Mouse (Mus musculus) left cerebral cortex, postnatal 4 days (tissue): ENCODE results near the gene Slit3. TPM values are rescaled to one million over a fixed set of nuclear protein-coding genes. Genes with fewer than 3 reads are reported as not detected.
A peak's percentile ranks its signal among the peaks of the same experiment; 100 is the strongest.

Source experiments
- DNase-seq: peaks from one replicate; pipeline ENCODE4 v3.0.0-alpha.2; 2022
- intact Hi-C: fragments of 180-260 bp; cut with DNase I; formaldehyde crosslinking; loops from one replicate; pipeline ENCODE4 v1.15.1; 2025
- total RNA-seq, 2 experiments: library from RNA; stranded (reverse); gene quantifications; 2 replicates each; pipeline ENCODE4 v1.2.3; 2021

Slit3 gene
- total RNA-seq, 2 experiments from 2014 or later = 21.2 to 29.1 TPM

- DNase-seq = no peak
- intact Hi-C loops = no loop called here
These were observed 316.5 kb downstream of the Slit3 start for GRCm38 (mm10) chr11:35437510-35437909.

GRCm38 (mm10) chr11:35440186-35440585 is 319.2 kb downstream of the Slit3 start:
- intact Hi-C loops = no loop called here
- DNase-seq = peak; percentile 70

GRCm38 (mm10) chr11:35444489-35445100 is 323.6 kb downstream of the Slit3 start:
- DNase-seq = no peak
- intact Hi-C loops = no loop called here

- intact Hi-C loops = no loop called here
- no peak for DNase-seq
These were observed 326.9 kb downstream of the Slit3 start for GRCm38 (mm10) chr11:35447951-35448350.

GRCm38 (mm10) chr11:35449199-35449598 is 328.2 kb downstream of the Slit3 start:
- DNase-seq = no peak
- intact Hi-C loops = no loop called here

- intact Hi-C loops = loop anchor here (2.0 to 10.0 kb wide), 2 partner anchors 213 to 241 kb away; no protein-coding TSS in a partner anchor
- peak; percentile 66 for DNase-seq
These were observed 330.6 kb downstream of the Slit3 start for GRCm38 (mm10) chr11:35451636-35452035.

GRCm38 (mm10) chr11:35452413-35452812 is 331.4 kb downstream of the Slit3 start:
- peak; percentile 62 for DNase-seq
- intact Hi-C loops = loop anchor here (2.0 to 10.0 kb wide), 2 partner anchors 212 to 240 kb away; no protein-coding TSS in a partner anchor

GRCm38 (mm10) chr11:35454191-35454725 is 333.2 kb downstream of the Slit3 start:
- no peak for DNase-seq
- intact Hi-C loops = loop anchor here (10.0 kb wide), 1 partner anchor 211 kb away; no protein-coding TSS in a partner anchor

GRCm38 (mm10) chr11:35454781-35455180 is 333.8 kb downstream of the Slit3 start:
- no peak for DNase-seq
- intact Hi-C loops = loop anchor here (10.0 kb wide), 1 partner anchor 210 kb away; no protein-coding TSS in a partner anchor

GRCm38 (mm10) chr11:35458068-35458467 is 337.0 kb downstream of the Slit3 start:
- DNase-seq = no peak
- intact Hi-C loops = loop anchor here (10.0 kb wide), 1 partner anchor 207 kb away; no protein-coding TSS in a partner anchor

GRCm38 (mm10) chr11:35466701-35467100 is 345.7 kb downstream of the Slit3 start:
- DNase-seq = peak; percentile 40
- intact Hi-C loops = no loop called here

- no peak for DNase-seq
- intact Hi-C loops = no loop called here
These were observed 347.8 kb downstream of the Slit3 start for GRCm38 (mm10) chr11:35468847-35469246.

GRCm38 (mm10) chr11:35469940-35470339 is 348.9 kb downstream of the Slit3 start:
- no peak for DNase-seq
- intact Hi-C loops = no loop called here

GRCm38 (mm10) chr11:35470853-35471252 is 349.8 kb downstream of the Slit3 start:
- intact Hi-C loops = no loop called here
- DNase-seq = no peak

GRCm38 (mm10) chr11:35472842-35473616 is 352.0 kb downstream of the Slit3 start:
- intact Hi-C loops = no loop called here

GRCm38 (mm10) chr11:35473617-35473996 is 352.6 kb downstream of the Slit3 start:
- intact Hi-C loops = no loop called here
- DNase-seq = no peak

More at GRCm38 (mm10) chr11:35472842-35473616, 352.0 kb downstream of the Slit3 start:
- no peak for DNase-seq

GRCm38 (mm10) chr11:35480146-35480545 is 359.1 kb downstream of the Slit3 start:
- DNase-seq = no peak
- intact Hi-C loops = no loop called here

GRCm38 (mm10) chr11:35481611-35482363 is 360.8 kb downstream of the Slit3 start:
- no peak for DNase-seq
- intact Hi-C loops = no loop called here

- intact Hi-C loops = no loop called here
These were observed 366.9 kb downstream of the Slit3 start for GRCm38 (mm10) chr11:35487966-35488365.

GRCm38 (mm10) chr11:35491701-35492100 is 370.7 kb downstream of the Slit3 start:
- intact Hi-C loops = no loop called here
- no peak for DNase-seq

More at GRCm38 (mm10) chr11:35487966-35488365, 366.9 kb downstream of the Slit3 start:
- DNase-seq = no peak

- intact Hi-C loops = no loop called here
These were observed 375.9 kb downstream of the Slit3 start for GRCm38 (mm10) chr11:35496874-35497273.

More at GRCm38 (mm10) chr11:35496874-35497273, 375.9 kb downstream of the Slit3 start:
- no peak for DNase-seq
